Mouse (Mus musculus): ENCODE data around the gene Rbbp5. TPM values are rescaled to one million over a fixed set of nuclear protein-coding genes. Genes with fewer than 3 reads are reported as not detected.

Rbbp5 gene
- polyA plus RNA-seq, 1 experiment = 29.5 TPM

- no peak for DNase-seq (ENCODE audit: low spot score)
These were observed 64.1 kb downstream of the Rbbp5 start for GRCm38 (mm10) chr1:132541171-132541823.

- no peak for DNase-seq (ENCODE audit: low spot score)
These were observed 64.8 kb downstream of the Rbbp5 start for GRCm38 (mm10) chr1:132541824-132542599.

GRCm38 (mm10) chr1:132542762-132543306 lies 65.7 kb downstream of the Rbbp5 start, which contains the start of gene Cntn2:
Cntn2 (minus strand) TSS chr1:132543256.
- DNase-seq (ENCODE audit: low spot score) = no peak

GRCm38 (mm10) chr1:132543789-132544188 lies 66.6 kb downstream of the Rbbp5 start:
- no peak for DNase-seq (ENCODE audit: low spot score)

Other genes starting within 250 kb of the Rbbp5 start
- not detected in 2 replicates for gene Gm10188, start 247.6 kb upstream of the Rbbp5 start, polyA plus RNA-seq (2012; rRNA removed)
- 1.2 and 1.5 TPM in 2 replicates for gene Klhdc8a, start 178.7 kb upstream of the Rbbp5 start, polyA plus RNA-seq (2012; rRNA removed)
- gene Nuak2, start 161.2 kb upstream of the Rbbp5 start, polyA plus RNA-seq (2012; rRNA removed) = 3.4 TPM in 2 replicates
- 7.9 and 9.8 TPM in 2 replicates for gene Tmcc2, start 86.1 kb upstream of the Rbbp5 start, polyA plus RNA-seq (2012; rRNA removed)
- gene Dstyk, start 59.8 kb upstream of the Rbbp5 start, polyA plus RNA-seq (2012; rRNA removed) = 20.2 and 20.8 TPM in 2 replicates
- 6.3 and 6.5 TPM in 2 replicates for gene Tmem81, start 28.9 kb downstream of the Rbbp5 start, polyA plus RNA-seq (2012; rRNA removed)
- gene Cntn2, start 65.9 kb downstream of the Rbbp5 start, polyA plus RNA-seq (2012; rRNA removed) = 0.03 and 0.04 TPM in 2 replicates